Mouse (Mus musculus): ENCODE measurements around the gene Ly75. TPM values are rescaled to one million over a fixed set of nuclear protein-coding genes. Genes with fewer than 3 reads are reported as not detected.

Gene Ly75
- polyA plus RNA-seq, 1 experiment: not detected

- 67% methylated on average over 4 of the region's 4 CpGs for WGBS
- Histone ChIP-seq H3K27ac (ENCODE audit: insufficient read depth, low read depth, low read length) (no peak overlapping the region), H3K4me3 (ENCODE audit: insufficient read depth, low read depth, low read length) (no peak overlapping the region), H3K4me1 (ENCODE audit: control insufficient read depth, insufficient read depth, low read length) (no peaks in the 10 kb centered on the region)
- no peak for TF ChIP-seq POLR2A (IDR thresholded peaks at IDR 0.05; ENCODE audit: insufficient read depth, low read depth, low read length)
- TF ChIP-seq CTCF (IDR thresholded peaks at IDR 0.05; ENCODE audit: insufficient read depth, low read depth, low read length): no peak
Observed at GRCm38 (mm10) chr2:60303796-60304195, 79.3 kb downstream of the Ly75 start.

GRCm38 (mm10) chr2:60299323-60299722 lies 83.8 kb downstream of the Ly75 start:
- TF ChIP-seq POLR2A (IDR thresholded peaks at IDR 0.05; ENCODE audit: insufficient read depth, low read depth, low read length) (no peak), CTCF (IDR thresholded peaks at IDR 0.05; ENCODE audit: insufficient read depth, low read depth, low read length) (no peak)
- Histone ChIP-seq H3K4me3 (ENCODE audit: insufficient read depth, low read depth, low read length) (no peak overlapping the region), H3K27ac (ENCODE audit: insufficient read depth, low read depth, low read length) (no peak overlapping the region), H3K4me1 (ENCODE audit: control insufficient read depth, insufficient read depth, low read length) (no peaks in the 10 kb centered on the region)
- WGBS: 99% methylated on average over 2 of the region's 2 CpGs

DNA sequence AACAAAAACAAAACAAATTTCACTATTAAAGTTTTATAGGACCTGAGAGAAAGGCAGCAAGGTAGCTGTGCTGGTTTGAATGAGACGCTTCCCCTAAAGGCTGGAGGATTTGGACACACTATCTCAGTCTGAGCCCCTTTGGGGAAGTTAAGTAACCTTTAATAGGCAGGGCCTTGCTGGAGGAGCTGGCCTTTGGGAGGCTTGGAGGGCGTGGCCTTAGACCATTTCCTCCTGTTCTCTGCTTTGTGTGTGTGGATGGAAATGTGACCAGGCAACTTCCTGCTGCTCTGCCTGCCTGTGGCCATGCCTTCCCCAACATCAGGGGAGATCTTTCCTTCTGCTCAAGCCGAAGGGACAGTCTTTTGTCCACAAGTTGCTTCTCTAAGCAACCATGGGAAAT lies 84.8 kb downstream of the Ly75 start:
- TF ChIP-seq POLR2A (IDR thresholded peaks at IDR 0.05; ENCODE audit: insufficient read depth, low read depth, low read length) (no peak), CTCF (IDR thresholded peaks at IDR 0.05; ENCODE audit: insufficient read depth, low read depth, low read length) (no peak)
- Histone ChIP-seq H3K4me1 (ENCODE audit: control insufficient read depth, insufficient read depth, low read length) (no peaks in the 10 kb centered on the region), H3K4me3 (ENCODE audit: insufficient read depth, low read depth, low read length) (no peak overlapping the region), H3K27ac (ENCODE audit: insufficient read depth, low read depth, low read length) (no peak overlapping the region)
- 88% methylated on average over 3 of the region's 3 CpGs for WGBS

DNA sequence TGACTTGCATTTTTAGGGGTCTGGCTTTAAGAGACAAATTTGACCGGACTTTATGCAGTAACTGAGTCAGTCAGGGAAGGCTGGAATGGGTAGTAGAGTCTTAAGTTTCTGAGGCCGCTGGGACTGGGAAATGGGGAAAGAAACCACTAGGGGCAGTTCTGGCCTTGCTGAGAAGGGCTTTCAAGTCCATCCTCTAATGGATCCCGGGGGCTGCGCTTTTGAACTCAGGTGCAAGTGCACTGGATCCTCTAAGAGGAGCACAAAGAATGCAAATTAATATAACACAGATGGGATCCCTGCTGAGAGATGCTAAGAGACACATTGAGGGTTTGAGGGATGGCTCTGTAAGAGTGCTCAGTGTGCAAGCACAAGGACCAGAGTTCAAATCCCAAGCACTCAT lies 91.7 kb downstream of the Ly75 start:
- TF ChIP-seq CTCF (IDR thresholded peaks at IDR 0.05; ENCODE audit: insufficient read depth, low read depth, low read length): no peak
- no peak for TF ChIP-seq POLR2A (IDR thresholded peaks at IDR 0.05; ENCODE audit: insufficient read depth, low read depth, low read length)
- Histone ChIP-seq H3K4me1 (ENCODE audit: control insufficient read depth, insufficient read depth, low read length) (no peaks in the 10 kb centered on the region), H3K4me3 (ENCODE audit: insufficient read depth, low read depth, low read length) (no peak overlapping the region), H3K27ac (ENCODE audit: insufficient read depth, low read depth, low read length) (no peak overlapping the region)
- 83% methylated on average over 4 of the region's 4 CpGs for WGBS

GRCm38 (mm10) chr2:60289451-60289850 lies 93.7 kb downstream of the Ly75 start:
- 64% methylated on average over 1 of the region's 1 CpGs for WGBS
- Histone ChIP-seq H3K4me1 (ENCODE audit: control insufficient read depth, insufficient read depth, low read length) (no peaks in the 10 kb centered on the region), H3K27ac (ENCODE audit: insufficient read depth, low read depth, low read length) (no peak overlapping the region), H3K4me3 (ENCODE audit: insufficient read depth, low read depth, low read length) (no peak overlapping the region)
- no peak for TF ChIP-seq CTCF (IDR thresholded peaks at IDR 0.05; ENCODE audit: insufficient read depth, low read depth, low read length)
- no peak for TF ChIP-seq POLR2A (IDR thresholded peaks at IDR 0.05; ENCODE audit: insufficient read depth, low read depth, low read length)

GRCm38 (mm10) chr2:60288606-60289005 lies 94.5 kb downstream of the Ly75 start:
- 89% methylated on average over 4 of the region's 4 CpGs for WGBS
- no peak overlapping the region for H3K4me3 ChIP-seq (ENCODE audit: insufficient read depth, low read depth, low read length)
- TF ChIP-seq POLR2A (IDR thresholded peaks at IDR 0.05; ENCODE audit: insufficient read depth, low read depth, low read length): no peak
- no peak for TF ChIP-seq CTCF (IDR thresholded peaks at IDR 0.05; ENCODE audit: insufficient read depth, low read depth, low read length)
- no peak overlapping the region for H3K27ac ChIP-seq (ENCODE audit: insufficient read depth, low read depth, low read length)
- peaks cover 3% of the 10 kb centered on the region; the same call in 1 of the 2 replicates for H3K4me1 ChIP-seq (ENCODE audit: control insufficient read depth, insufficient read depth, low read length)

GRCm38 (mm10) chr2:60285107-60285617 lies 97.9 kb downstream of the Ly75 start:
- TF ChIP-seq POLR2A (IDR thresholded peaks at IDR 0.05; ENCODE audit: insufficient read depth, low read depth, low read length) (no peak), CTCF (IDR thresholded peaks at IDR 0.05; ENCODE audit: insufficient read depth, low read depth, low read length) (no peak)
- no peak overlapping the region for H3K4me3 ChIP-seq (ENCODE audit: insufficient read depth, low read depth, low read length)
- WGBS: 85% methylated on average over 8 of the region's 8 CpGs
- peaks cover 4% of the 10 kb centered on the region; the same call in 1 of the 2 replicates for H3K4me1 ChIP-seq (ENCODE audit: control insufficient read depth, insufficient read depth, low read length)
- H3K27ac ChIP-seq (ENCODE audit: insufficient read depth, low read depth, low read length): no peak overlapping the region

GRCm38 (mm10) chr2:60284467-60284821 lies 98.7 kb downstream of the Ly75 start, which contains the start of gene Cd302:
TSS of gene Cd302 (minus strand) at chr2:60284488.
- TF ChIP-seq POLR2A (IDR thresholded peaks at IDR 0.05; ENCODE audit: insufficient read depth, low read depth, low read length) (no peak), CTCF (IDR thresholded peaks at IDR 0.05; ENCODE audit: insufficient read depth, low read depth, low read length) (no peak)
- H3K4me1 ChIP-seq (ENCODE audit: control insufficient read depth, insufficient read depth, low read length): peaks cover 4% of the 10 kb centered on the region; the same call in 1 of the 2 replicates
- H3K4me3 ChIP-seq (ENCODE audit: insufficient read depth, low read depth, low read length): peak within 1 kb of the TSS; percentile 48
- H3K27ac ChIP-seq (ENCODE audit: insufficient read depth, low read depth, low read length): no peak within 1 kb of the TSS
- 48% methylated on average over 4 of the region's 4 CpGs for WGBS

DNA sequence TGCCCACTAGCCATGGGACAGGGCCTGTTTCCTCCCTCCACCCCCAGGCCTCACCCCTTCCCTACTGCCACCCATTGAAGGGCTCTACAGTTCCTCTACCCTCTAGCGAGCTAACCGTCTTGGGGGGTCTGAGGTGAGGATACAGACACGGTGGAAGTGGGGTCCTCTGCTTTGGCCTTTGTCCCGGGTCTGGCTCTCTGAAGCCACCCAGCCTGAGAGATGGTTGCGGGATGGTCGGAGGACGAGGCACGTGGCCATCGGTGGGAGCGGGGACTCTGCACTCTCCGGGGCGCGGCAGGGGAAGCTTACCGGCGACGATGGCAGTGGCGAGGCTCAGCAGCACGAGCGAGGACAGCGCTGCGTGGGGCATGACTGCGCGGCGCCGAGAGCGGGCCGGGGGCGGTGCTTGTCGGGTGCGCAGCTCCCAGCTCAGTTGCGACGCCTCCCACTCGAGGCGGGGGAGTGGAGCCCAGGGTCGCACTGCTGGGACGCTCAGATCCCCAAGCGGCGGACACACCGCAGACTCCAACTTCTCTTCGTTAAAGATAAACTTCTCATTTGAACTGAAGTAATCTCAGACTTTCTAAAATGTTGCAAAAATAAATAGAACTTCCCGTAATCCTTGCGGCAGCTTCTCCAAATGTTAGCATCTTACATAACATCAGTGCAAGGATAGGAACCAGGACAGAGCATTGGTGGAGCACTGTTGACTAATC lies 99.2 kb downstream of the Ly75 start:
- H3K4me1 ChIP-seq (ENCODE audit: control insufficient read depth, insufficient read depth, low read length): peaks cover 4% of the 10 kb centered on the region; the same call in 1 of the 2 replicates
- H3K27ac ChIP-seq (ENCODE audit: insufficient read depth, low read depth, low read length): no peak overlapping the region
- WGBS: 2% methylated on average over 42 of the region's 42 CpGs
- peak overlapping the region; percentile 48 for H3K4me3 ChIP-seq (ENCODE audit: insufficient read depth, low read depth, low read length)
- TF ChIP-seq CTCF (IDR thresholded peaks at IDR 0.05; ENCODE audit: insufficient read depth, low read depth, low read length) (no peak), POLR2A (IDR thresholded peaks at IDR 0.05; ENCODE audit: insufficient read depth, low read depth, low read length) (no peak)

All from olfactory bulb, adult 2 months (tissue).